Mouse (Mus musculus): ENCODE data around the gene Palld.

GRCm38 (mm10) chr8:61698959-61699358, 203.5 kb downstream of the Palld start:
- no peak for TF ChIP-seq CTCF (IDR thresholded peaks at IDR 0.05; ENCODE audit: low read depth, low read length)
- TF ChIP-seq GATA1 (IDR thresholded peaks at IDR 0.05; ENCODE audit: borderline replicate concordance, low read length), result no peak
- TF ChIP-seq TAL1 (conservative IDR thresholded peaks at IDR 0.05; ENCODE audit: low read depth, low read length), result no peak
- no peak for TF ChIP-seq POLR2AphosphoS5 (IDR thresholded peaks at IDR 0.05; ENCODE audit: insufficient replicate concordance, low read depth, low read length)
- TF ChIP-seq GATA2 (IDR thresholded peaks at IDR 0.05; ENCODE audit: borderline replicate concordance, low read depth, low read length), result no peak
